Comparison of ENCODE assay signal across 17 mouse cellular contexts in the genomic region with DNA sequence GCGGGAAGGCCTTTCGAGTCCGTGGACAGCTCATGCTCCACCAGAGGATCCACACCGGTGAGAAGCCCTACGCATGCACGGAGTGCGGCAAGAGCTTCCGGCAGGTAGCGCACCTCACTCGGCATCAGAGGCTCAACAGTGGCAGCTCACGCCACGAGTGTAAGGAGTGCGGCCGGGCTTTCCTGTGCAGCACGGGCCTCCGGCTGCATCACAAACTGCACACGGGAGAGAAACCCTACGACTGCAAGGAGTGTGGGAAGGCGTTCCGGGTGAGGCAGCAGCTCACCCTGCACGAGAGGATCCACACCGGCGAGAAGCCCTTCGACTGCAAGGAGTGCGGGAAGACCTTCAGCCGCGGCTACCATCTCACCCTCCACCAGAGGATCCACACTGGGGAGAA. TPM values are rescaled to one million over a fixed set of nuclear protein-coding genes. Genes with fewer than 3 reads are reported as not detected.
DNase-seq lines count a peak whose midpoint lies in the region; ATAC-seq and TF ChIP-seq lines count a peak whose summit lies in the region.
"Had no signal": no experiment of that assay in that cellular context is flagged by ENCODE, and none has a peak within 500 bp of the region (broad histone marks: within the 10 kb centered on the region; RNA-seq: fewer than 3 reads in every experiment).

No protein-coding gene starts in this region.

- peaks cover 59% of the 10 kb centered on the region for H3K36me3 ChIP-seq in heart, embryonic 10.5 days
- peaks cover 71% of the 10 kb centered on the region for H3K36me3 ChIP-seq in kidney, embryonic 15.5 days
- peaks cover 17% of the 10 kb centered on the region for H3K36me3 ChIP-seq in E14TG2a.4 (ENCODE audit: insufficient read depth, low read length)

- WGBS in heart, embryonic 10.5 days, result 18% methylated on average over 27 of the region's 27 CpGs
- WGBS in kidney, embryonic 15.5 days, result 35% methylated on average over 27 of the region's 27 CpGs

- no peak overlapping the region for H3K27ac ChIP-seq in heart, embryonic 10.5 days
- H3K27ac ChIP-seq in kidney, embryonic 15.5 days, result no peak overlapping the region
- H3K27ac ChIP-seq: heart, embryonic 15.5 days; liver, embryonic 15.5 days had no signal

- peak overlapping the region; percentile 49 for H3K4me3 ChIP-seq in heart, embryonic 10.5 days
- 0 out of 2 replicates have a peak overlapping the region, but pooled peaks have one; percentile 10 for H3K4me3 ChIP-seq in kidney, embryonic 15.5 days (replicated peaks)
- H3K4me3 ChIP-seq in E14TG2a.4 (replicated peaks; ENCODE audit: low read length), result peak overlapping the region; percentile 72
- H3K4me3 ChIP-seq: heart, embryonic 15.5 days; liver, embryonic 15.5 days; myocyte had no signal

- H3K27me3 ChIP-seq in heart, embryonic 10.5 days (ENCODE audit: insufficient read depth, poor library complexity, severe bottlenecking), result peaks cover 31% of the 10 kb centered on the region
- H3K27me3 ChIP-seq in kidney, embryonic 15.5 days, result no peaks in the 10 kb centered on the region
- peaks cover 18% of the 10 kb centered on the region for H3K27me3 ChIP-seq in E14TG2a.4 (ENCODE audit: insufficient read depth, low read length)

- no peak for DNase-seq in heart, embryonic 10.5 days (ENCODE audit: low spot score)
- DNase-seq in heart, postnatal 4 days, result no peak
- no peak for DNase-seq in kidney, postnatal 4 days
- DNase-seq in R1 (ENCODE audit: low read depth, low spot score), result peak; percentile 70
- no peak for DNase-seq in layer of hippocampus, postnatal 14 days (ENCODE audit: low spot score in 2 of 2)
- DNase-seq: adrenal gland, postnatal 36 days; B cell, adult 2 months; cerebellum, adult 9-11 months; gastrocnemius, postnatal 10 days; lung, postnatal 14 days had no signal

- peak overlapping the region; percentile 34 for H3K4me2 ChIP-seq in kidney, embryonic 15.5 days
- H3K4me2 ChIP-seq: heart, embryonic 15.5 days; liver, embryonic 15.5 days; midbrain, embryonic 11.5 days had no signal

- peaks cover 11% of the 10 kb centered on the region for H3K9me3 ChIP-seq in heart, embryonic 10.5 days
- peaks cover 13% of the 10 kb centered on the region; the same call in 1 of the 2 replicates for H3K9me3 ChIP-seq in kidney, embryonic 15.5 days (replicated peaks)
- peaks cover 28% of the 10 kb centered on the region for H3K9me3 ChIP-seq in E14TG2a.4 (ENCODE audit: low read length)

- ATAC-seq in kidney, embryonic 15.5 days (replicated peaks; ENCODE audit: low FRiP score), result no peak
- ATAC-seq in inflammation-experienced regulatory T-cells, adult 6 months, result no peak

- H3K4me1 ChIP-seq in heart, embryonic 10.5 days, result no peaks in the 10 kb centered on the region
- H3K4me1 ChIP-seq in kidney, embryonic 15.5 days, result no peaks in the 10 kb centered on the region
- H3K4me1 ChIP-seq in E14TG2a.4 (replicated peaks; ENCODE audit: low read depth, low read length), result peaks cover 15% of the 10 kb centered on the region; the same call in 1 of the 2 replicates
- H3K4me1 ChIP-seq: heart, embryonic 15.5 days; liver, embryonic 15.5 days had no signal

- no peak overlapping the region for H3K9ac ChIP-seq in kidney, embryonic 15.5 days
- H3K9ac ChIP-seq: heart, embryonic 15.5 days; liver, embryonic 15.5 days had no signal

- no peak for TF ChIP-seq CTCF in E14TG2a.4 (conservative IDR thresholded peaks at IDR 0.05; ENCODE audit: low read length)

RNA-seq across cellular contexts. Expression of a gene that starts 9.1 kb away (rescaled TPM):
- 3.7 and 3.8 TPM in 2 replicates for polyA plus RNA-seq in heart, embryonic 10.5 days (2016; fragmentation: Nextera tagmentation; extraction: Ambion mirVana)
- total RNA-seq in heart, postnatal 4 days (2021), result 1 to 10 TPM; 5.3 to 6.7 TPM
- polyA plus RNA-seq in kidney, embryonic 15.5 days (2015; fragmentation: Nextera tagmentation; extraction: Ambion mirVana), result 7.1 and 8.1 TPM in 2 replicates
- 10 to 100 TPM in 1 of 2 experiments, 1 to 10 TPM in 1; 9.8 to 10.9 TPM for total RNA-seq in layer of hippocampus, postnatal 14 days (2021)
- polyA plus RNA-seq in inflammation-experienced regulatory T-cells, adult 6 months (2017; shearing (Covaris generic)), result under 1 TPM; 0.28 to 0.36 (median 0.35) TPM

RNA-seq across cellular contexts. Expression of a gene that starts 23.0 kb away (rescaled TPM):
- 10.5 and 10.8 TPM in 2 replicates for polyA plus RNA-seq in heart, embryonic 10.5 days (2016; fragmentation: Nextera tagmentation; extraction: Ambion mirVana)
- total RNA-seq in heart, postnatal 4 days (2021), result 10 to 100 TPM; 13.3 to 14.3 TPM
- polyA plus RNA-seq in kidney, embryonic 15.5 days (2015; fragmentation: Nextera tagmentation; extraction: Ambion mirVana), result 13.4 and 13.9 TPM in 2 replicates
- total RNA-seq in layer of hippocampus, postnatal 14 days (2021), result 10 to 100 TPM; 16.3 to 19.4 TPM
- polyA plus RNA-seq in inflammation-experienced regulatory T-cells, adult 6 months (2017; shearing (Covaris generic)), result 10 to 100 TPM; 16.3 to 19.1 (median 16.9) TPM

RNA-seq across cellular contexts. Expression of a gene that starts 24.6 kb away (rescaled TPM):
- 8.3 and 9.8 TPM in 2 replicates for polyA plus RNA-seq in heart, embryonic 10.5 days (2016; fragmentation: Nextera tagmentation; extraction: Ambion mirVana)
- total RNA-seq in heart, postnatal 4 days (2021), result 10 to 100 TPM in 1 of 2 experiments, 1 to 10 TPM in 1; 10.0 to 11.9 TPM
- polyA plus RNA-seq in kidney, embryonic 15.5 days (2015; fragmentation: Nextera tagmentation; extraction: Ambion mirVana), result 13.1 and 14.0 TPM in 2 replicates
- 10 to 100 TPM; 15.2 to 17.9 TPM for total RNA-seq in layer of hippocampus, postnatal 14 days (2021)
- 10 to 100 TPM; 14.0 to 17.9 (median 14.8) TPM for polyA plus RNA-seq in inflammation-experienced regulatory T-cells, adult 6 months (2017; shearing (Covaris generic))

Comparison
In these comparisons a context has a peak if more than half of its experiments do, and no peak if none do; other contexts are left out.
1. H3K4me3 ChIP-seq: peak in every context shown above with its lines; median percentile 72 in E14TG2a.4; 49 in heart, embryonic 10.5 days; 10 in kidney, embryonic 15.5 days.